Mouse (Mus musculus): Measurements from ENCODE around the gene Pknox1. TPM values are rescaled to one million over a fixed set of nuclear protein-coding genes. Genes with fewer than 3 reads are reported as not detected.
A peak's percentile ranks its signal among the peaks of the same experiment; 100 is the strongest.

The Pknox1 gene
- polyA plus RNA-seq, 1 experiment from 2014 or later, result 25.1 TPM

DNA sequence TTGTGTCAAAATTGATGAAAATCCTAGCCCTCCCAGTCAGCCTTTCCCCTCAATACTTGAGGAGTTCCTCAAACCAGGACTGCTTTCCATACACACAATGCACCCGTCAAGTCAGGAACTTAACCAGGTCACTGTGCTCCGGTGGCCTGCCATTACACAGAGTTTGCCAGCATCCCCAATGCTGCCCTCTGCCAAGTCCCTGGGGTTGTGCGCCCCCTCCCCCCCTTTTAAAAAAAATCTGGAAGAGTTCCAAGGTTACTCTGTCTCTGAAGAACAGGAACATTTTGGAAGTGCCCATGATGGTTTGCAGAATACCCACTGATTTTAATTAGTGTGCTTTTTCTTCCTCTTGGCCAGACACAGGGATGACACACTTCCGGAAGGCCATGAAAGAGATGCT is 75.1 kb downstream of the Pknox1 start:
- no peak for DNase-seq (ENCODE audit: low spot score)
- Histone ChIP-seq H3K9me3 (no peaks in the 10 kb centered on the region), H3K27ac (replicated peaks) (no peak overlapping the region), H3K4me3 (no peak overlapping the region), H3K4me1 (peaks cover 23% of the 10 kb centered on the region), H3K27me3 (replicated peaks; ENCODE audit: low read depth, poor library complexity, severe bottlenecking) (peaks cover 36% of the 10 kb centered on the region), H3K36me3 (replicated peaks) (no peaks in the 10 kb centered on the region)
- WGBS, result 76% methylated on average over 4 of the region's 4 CpGs

DNA sequence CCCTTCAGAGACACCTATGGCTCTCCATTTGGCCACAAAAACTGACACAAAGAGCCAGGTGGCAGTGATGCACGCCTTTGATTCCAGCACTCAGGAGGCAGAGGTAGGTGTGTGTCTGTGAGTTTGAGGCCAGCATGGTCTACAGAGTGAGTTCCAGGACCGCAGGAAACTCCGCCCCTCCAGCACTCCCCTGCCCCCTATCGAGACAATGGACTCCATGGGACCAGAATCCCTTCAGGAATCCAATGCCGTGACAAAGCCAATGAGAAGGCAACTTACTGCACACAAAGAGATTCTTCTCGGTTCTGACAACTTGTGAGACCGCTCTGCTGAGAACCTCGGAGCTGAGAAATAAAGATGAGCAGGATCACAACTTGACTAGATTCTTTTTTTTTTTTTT is 77.8 kb downstream of the Pknox1 start:
- no peak for DNase-seq (ENCODE audit: low spot score)
- H3K9me3 ChIP-seq, result no peaks in the 10 kb centered on the region
- no peak overlapping the region for H3K27ac ChIP-seq (replicated peaks)
- H3K4me3 ChIP-seq, result no peak overlapping the region
- peaks cover 8% of the 10 kb centered on the region for H3K4me1 ChIP-seq
- H3K27me3 ChIP-seq (replicated peaks; ENCODE audit: low read depth, poor library complexity, severe bottlenecking), result peaks cover 10% of the 10 kb centered on the region
- 38% methylated on average over 8 of the region's 8 CpGs for WGBS
- peaks cover 26% of the 10 kb centered on the region for H3K36me3 ChIP-seq (replicated peaks)

DNA sequence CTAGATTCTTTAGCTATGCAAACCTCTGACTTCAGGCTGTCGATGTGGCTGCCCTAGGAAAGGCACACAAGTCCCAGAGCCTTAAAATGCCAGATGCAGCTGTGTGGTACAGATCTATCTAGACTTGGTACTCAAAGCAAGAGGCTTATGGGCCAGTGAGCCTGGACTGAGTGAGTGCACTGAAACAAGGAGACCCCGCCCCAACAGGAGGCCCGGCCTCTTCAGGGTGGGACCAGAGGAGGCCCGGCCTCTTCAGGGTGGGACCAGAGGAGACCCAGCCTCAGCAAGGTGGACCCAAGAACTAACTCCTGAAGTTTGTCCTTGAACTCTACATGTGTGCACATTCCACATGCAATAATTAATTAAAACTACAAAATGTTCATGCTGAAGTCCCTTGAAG is 78.4 kb downstream of the Pknox1 start:
- H3K36me3 ChIP-seq (replicated peaks), result peaks cover 32% of the 10 kb centered on the region

DNA sequence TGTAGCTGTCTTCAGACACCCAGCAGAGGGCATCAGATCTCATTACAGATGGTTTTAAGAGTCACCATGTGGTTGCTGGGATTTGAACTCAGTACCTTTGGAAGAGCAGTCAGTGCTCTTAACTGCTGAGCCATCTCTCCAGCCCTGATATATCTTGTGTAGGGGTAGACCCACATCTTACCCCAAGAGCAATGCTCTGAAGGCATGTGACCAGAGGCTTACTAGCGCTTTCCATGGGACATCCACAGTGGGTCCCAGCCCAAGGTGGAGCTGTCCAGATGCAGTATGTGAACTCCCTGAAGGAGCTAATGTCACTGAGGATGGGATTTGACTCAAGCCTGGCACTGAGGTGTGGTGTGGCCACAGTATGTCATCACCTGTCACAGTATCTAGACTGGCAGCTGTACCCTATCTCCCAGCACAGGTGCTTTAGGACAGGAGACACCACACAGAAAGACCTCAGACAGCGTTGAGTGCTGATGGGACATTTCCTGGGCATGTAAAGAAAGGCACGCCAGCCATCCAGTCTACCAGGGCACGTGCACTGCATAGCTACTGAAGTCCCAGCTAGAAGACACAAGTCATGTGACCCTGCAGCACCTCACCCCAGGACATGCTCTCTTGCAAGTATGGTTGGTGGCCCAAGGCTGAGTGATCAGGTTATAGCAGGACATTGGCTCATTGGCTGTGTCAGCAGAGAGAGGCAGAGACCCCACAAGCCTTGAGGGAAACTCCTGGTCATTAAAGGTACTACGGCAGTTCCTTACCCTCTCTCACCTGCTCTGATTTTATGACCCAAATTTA is 81.9 kb downstream of the Pknox1 start:
- Histone ChIP-seq H3K4me1 (0 out of 2 replicates have a peak, but pooled peaks cover 2% of the 10 kb centered on the region), H3K27ac (replicated peaks) (no peak overlapping the region), H3K27me3 (replicated peaks; ENCODE audit: low read depth, poor library complexity, severe bottlenecking) (no peaks in the 10 kb centered on the region), H3K4me3 (no peak overlapping the region), H3K36me3 (replicated peaks) (peaks cover 66% of the 10 kb centered on the region), H3K9me3 (no peaks in the 10 kb centered on the region)
- DNase-seq (ENCODE audit: low spot score), result no peak
- 97% methylated on average over 5 of the region's 5 CpGs for WGBS

More for the DNA sequence above, 78.4 kb downstream of the Pknox1 start:
- Histone ChIP-seq H3K4me1 (0 out of 2 replicates have a peak, but pooled peaks cover 2% of the 10 kb centered on the region), H3K27ac (replicated peaks) (no peak overlapping the region), H3K9me3 (no peaks in the 10 kb centered on the region), H3K27me3 (replicated peaks; ENCODE audit: low read depth, poor library complexity, severe bottlenecking) (peaks cover 4% of the 10 kb centered on the region), H3K4me3 (no peak overlapping the region)
- 68% methylated on average over 4 of the region's 4 CpGs for WGBS
- DNase-seq (ENCODE audit: low spot score), result no peak

DNA sequence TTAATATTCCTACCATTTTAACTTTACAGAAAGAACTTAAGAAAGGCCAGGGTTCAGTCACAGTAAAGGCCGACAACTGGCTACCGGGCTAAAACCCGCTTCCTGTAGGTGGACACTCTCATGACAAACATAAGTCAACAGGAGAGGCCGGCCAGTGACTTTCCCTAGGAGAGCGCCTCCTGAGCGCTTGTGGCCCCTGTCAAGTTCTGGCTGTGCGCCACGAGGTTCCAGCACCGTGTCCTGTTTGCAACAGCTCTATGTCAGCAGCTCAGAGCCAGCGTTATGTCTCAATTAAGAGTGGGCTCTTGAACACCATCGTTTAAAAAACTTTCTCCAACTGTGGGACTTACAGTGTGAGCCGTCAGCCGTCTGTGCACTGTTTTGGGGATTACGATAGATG is 87.6 kb downstream of the Pknox1 start:
- H3K36me3 ChIP-seq (replicated peaks), result peaks cover 99% of the 10 kb centered on the region
- DNase-seq (ENCODE audit: low spot score), result no peak
- 93% methylated on average over 14 of the region's 14 CpGs for WGBS
- H3K27ac ChIP-seq (replicated peaks), result no peak overlapping the region
- no peak overlapping the region for H3K4me3 ChIP-seq
- no peaks in the 10 kb centered on the region for H3K9me3 ChIP-seq
- H3K4me1 ChIP-seq, result peaks cover 6% of the 10 kb centered on the region
- no peaks in the 10 kb centered on the region for H3K27me3 ChIP-seq (replicated peaks; ENCODE audit: low read depth, poor library complexity, severe bottlenecking)

DNA sequence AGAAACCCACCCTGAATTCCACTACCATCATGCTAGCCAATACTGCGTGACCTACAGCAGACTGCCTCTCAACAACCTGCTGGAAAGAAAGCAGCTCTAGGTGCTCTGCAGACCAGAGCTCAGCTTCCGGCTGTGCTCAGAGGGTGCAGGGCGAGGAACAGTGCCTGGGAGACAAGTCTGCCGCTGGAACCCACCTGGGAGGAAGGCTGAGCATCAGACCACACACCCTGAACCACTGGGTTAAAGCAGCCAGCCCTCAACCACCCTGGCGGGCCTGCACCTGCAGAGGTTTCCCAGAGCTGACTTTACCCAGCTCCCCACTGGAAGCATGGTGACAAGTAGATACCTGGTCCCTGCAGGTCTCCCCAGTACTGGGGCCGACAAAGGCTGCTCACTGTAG is 88.7 kb downstream of the Pknox1 start:
- Histone ChIP-seq H3K4me3 (no peak overlapping the region), H3K9me3 (no peaks in the 10 kb centered on the region), H3K27ac (replicated peaks) (no peak overlapping the region), H3K27me3 (replicated peaks; ENCODE audit: low read depth, poor library complexity, severe bottlenecking) (no peaks in the 10 kb centered on the region), H3K36me3 (replicated peaks) (peaks cover 92% of the 10 kb centered on the region), H3K4me1 (peaks cover 12% of the 10 kb centered on the region)
- 91% methylated on average over 6 of the region's 6 CpGs for WGBS
- no peak for DNase-seq (ENCODE audit: low spot score)

DNA sequence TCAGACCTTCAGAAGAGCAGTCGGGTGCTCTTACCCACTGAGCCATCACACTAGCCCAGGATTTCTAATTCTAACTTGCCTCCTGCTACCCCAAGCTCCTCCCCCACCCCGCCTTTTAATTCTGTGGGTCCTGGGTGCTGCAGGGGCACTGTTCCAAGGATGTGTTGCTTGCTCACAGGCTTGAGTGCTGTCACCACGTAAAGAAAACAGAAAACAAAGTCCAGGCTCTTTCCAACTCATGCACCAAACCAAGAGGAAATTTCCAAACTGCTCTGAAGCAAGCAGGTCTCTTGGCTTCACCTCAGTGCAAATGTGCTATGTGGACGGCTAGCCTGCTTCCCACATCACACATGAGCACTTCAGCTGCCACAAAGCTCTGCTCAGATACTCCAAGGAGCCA is 90.8 kb downstream of the Pknox1 start:
- Histone ChIP-seq H3K4me1 (peaks cover 21% of the 10 kb centered on the region), H3K27me3 (replicated peaks; ENCODE audit: low read depth, poor library complexity, severe bottlenecking) (no peaks in the 10 kb centered on the region), H3K9me3 (no peaks in the 10 kb centered on the region), H3K27ac (replicated peaks) (no peak overlapping the region), H3K36me3 (replicated peaks) (peaks cover 71% of the 10 kb centered on the region), H3K4me3 (no peak overlapping the region)
- 86% methylated on average over 4 of the region's 4 CpGs for WGBS
- no peak for DNase-seq (ENCODE audit: low spot score)

DNA sequence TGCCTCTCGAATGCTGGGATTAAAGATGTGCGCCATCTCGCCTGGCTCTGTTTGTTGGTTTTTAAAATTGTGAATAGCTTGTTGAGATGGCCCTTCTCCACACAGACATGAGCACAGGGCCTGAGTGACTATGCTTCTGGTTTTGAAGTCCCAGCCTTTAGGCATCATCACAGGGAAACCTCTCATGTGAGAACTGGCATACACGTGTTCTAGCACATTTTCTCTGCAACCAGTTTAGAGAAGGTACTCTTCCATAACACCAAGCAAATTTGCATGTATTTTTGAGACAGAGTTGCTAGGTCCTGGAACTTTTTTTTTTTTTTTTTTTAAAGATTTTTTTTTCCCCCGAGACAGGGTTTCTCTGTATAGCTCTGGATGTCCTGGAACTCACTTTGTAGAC is 92.1 kb downstream of the Pknox1 start:
- DNase-seq (ENCODE audit: low spot score), result no peak
- Histone ChIP-seq H3K4me1 (peaks cover 21% of the 10 kb centered on the region), H3K27ac (replicated peaks) (no peak overlapping the region), H3K9me3 (no peaks in the 10 kb centered on the region), H3K36me3 (replicated peaks) (peaks cover 58% of the 10 kb centered on the region), H3K27me3 (replicated peaks; ENCODE audit: low read depth, poor library complexity, severe bottlenecking) (no peaks in the 10 kb centered on the region), H3K4me3 (peak overlapping the region; percentile 93)
- WGBS, result 89% methylated on average over 5 of the region's 5 CpGs

Small RNA genes lying within 50 kb of the gene (microRNA-seq; reads per million reads assigned to microRNA genes)
- not detected for gene Gm24970

Other genes starting within 250 kb of the Pknox1 start
- 16.9 and 18.9 TPM in 2 replicates for gene Pde9a, start 178.5 kb upstream of the Pknox1 start, polyA plus RNA-seq (2016; fragmentation: Nextera tagmentation; extraction: Ambion mirVana)
- gene Wdr4, start 44.8 kb upstream of the Pknox1 start, polyA plus RNA-seq (2016; fragmentation: Nextera tagmentation; extraction: Ambion mirVana), result 67.7 and 73.5 TPM in 2 replicates
- 242 and 244 TPM in 2 replicates for gene Ndufv3, start 44.6 kb upstream of the Pknox1 start, polyA plus RNA-seq (2016; fragmentation: Nextera tagmentation; extraction: Ambion mirVana)
- 2.5 and 2.8 TPM in 2 replicates for gene Cbs, start 72.5 kb downstream of the Pknox1 start, polyA plus RNA-seq (2016; fragmentation: Nextera tagmentation; extraction: Ambion mirVana)
- 464 and 498 TPM in 2 replicates for gene U2af1, start 94.2 kb downstream of the Pknox1 start, polyA plus RNA-seq (2016; fragmentation: Nextera tagmentation; extraction: Ambion mirVana)
- 0.77 TPM in 1 of 2 replicates, not detected in the other for gene Cryaa, start 113.1 kb downstream of the Pknox1 start, polyA plus RNA-seq (2016; fragmentation: Nextera tagmentation; extraction: Ambion mirVana)

All from embryonic facial prominence, embryonic 10.5 days (tissue).